Mouse (Mus musculus) small intestine, adult 2 months (tissue): ENCODE data around the gene Syt17. TPM values are rescaled to one million over a fixed set of nuclear protein-coding genes. Genes with fewer than 3 reads are reported as not detected.

Experiments used
- H3K27ac ChIP-seq: fragments of 200-500 bp; 2 replicates; pipeline ENCODE4 v1.5.1; 2012; ENCODE audit warnings: low read depth, low read length, control low read depth, inconsistent platforms; ENCODE audit not compliant: insufficient read depth
- H3K27me3 ChIP-seq: fragments of 200-500 bp; 2 replicates; pipeline ENCODE4 v1.6.1; 2012; ENCODE audit warnings: mild to moderate bottlenecking, moderate library complexity, low read length, inconsistent platforms; ENCODE audit not compliant: control insufficient read depth, insufficient read depth
- H3K36me3 ChIP-seq: fragments of 200-500 bp; 2 replicates; pipeline ENCODE4 v1.6.1; 2012; ENCODE audit warnings: mild to moderate bottlenecking, low read length, control low read depth, inconsistent platforms; ENCODE audit not compliant: control insufficient read depth, insufficient read depth
- H3K4me1 ChIP-seq: fragments of 200-500 bp; 2 replicates; pipeline ENCODE4 v1.6.1; 2012; ENCODE audit warnings: low read length, inconsistent platforms, mixed read lengths; ENCODE audit not compliant: control insufficient read depth, insufficient read depth, insufficient read length
- H3K4me3 ChIP-seq: fragments of 200-500 bp; 2 replicates; pipeline ENCODE4 v1.5.1; 2012; ENCODE audit warnings: low read depth, mild to moderate bottlenecking, control low read depth, inconsistent platforms, low read length, moderate library complexity
- CTCF ChIP-seq: fragments of 200-500 bp; IDR thresholded peaks from 2 replicates; pipeline ENCODE4 v1.5.1; 2012; ENCODE audit warnings: low read depth, mild to moderate bottlenecking, control low read depth, inconsistent platforms, low read length, moderate library complexity, mixed read lengths; ENCODE audit not compliant: insufficient replicate concordance, insufficient read length; ENCODE audit errors: extremely low read depth
- POLR2A ChIP-seq: fragments of 200-500 bp; IDR thresholded peaks from 2 replicates; pipeline ENCODE4 v1.6.1; 2012; ENCODE audit warnings: low read depth, mild to moderate bottlenecking, control low read depth, inconsistent platforms, low read length, moderate library complexity
- WGBS: fragments of 180-500 bp; shearing (Covaris S2); methylation state at CpG from one replicate; pipeline ENCODE4 v1.1.7; 2018; 5-methylcytosine and 5-hydroxymethylcytosine counted together
- polyA plus RNA-seq: library from polyadenylated mRNA; depleted of rRNA; stranded (reverse); fragments of >200 nt; gene quantifications from 2 replicates; pipeline ENCODE4 v1.2.3, GENCODE M21; 2012

Gene Syt17
- polyA plus RNA-seq, 1 experiment: 2.9 TPM

- Histone ChIP-seq H3K36me3 (no peaks in the 10 kb centered on the region), H3K4me1 (peaks cover 2% of the 10 kb centered on the region; the same call in 1 of the 2 replicates), H3K4me3 (no peak overlapping the region), H3K27me3 (no peaks in the 10 kb centered on the region), H3K27ac (no peak overlapping the region)
- no peak for TF ChIP-seq CTCF
- no peak for TF ChIP-seq POLR2A
- WGBS: 52% methylated on average over 2 of the region's 2 CpGs
Observed at GRCm38 (mm10) chr7:118369705-118370104, 78.3 kb downstream of the Syt17 start.

- WGBS: 88% methylated on average over 3 of the region's 3 CpGs
- no peak for TF ChIP-seq CTCF
Observed at GRCm38 (mm10) chr7:118365902-118366301, 82.1 kb downstream of the Syt17 start.

GRCm38 (mm10) chr7:118365251-118365650 is 82.8 kb downstream of the Syt17 start:
- TF ChIP-seq POLR2A (no peak), CTCF (no peak)
- H3K36me3 ChIP-seq: no peaks in the 10 kb centered on the region
- no peak overlapping the region for H3K27ac ChIP-seq
- H3K4me3 ChIP-seq: no peak overlapping the region
- H3K27me3 ChIP-seq: no peaks in the 10 kb centered on the region
- peaks cover 2% of the 10 kb centered on the region; the same call in 1 of the 2 replicates for H3K4me1 ChIP-seq
- WGBS: 50% methylated on average over 6 of the region's 6 CpGs

More at GRCm38 (mm10) chr7:118365902-118366301, 82.1 kb downstream of the Syt17 start:
- H3K4me1 ChIP-seq: peaks cover 2% of the 10 kb centered on the region; the same call in 1 of the 2 replicates
- no peak overlapping the region for H3K27ac ChIP-seq
- H3K4me3 ChIP-seq: no peak overlapping the region
- no peaks in the 10 kb centered on the region for H3K27me3 ChIP-seq
- no peaks in the 10 kb centered on the region for H3K36me3 ChIP-seq

GRCm38 (mm10) chr7:118364353-118365007 is 83.5 kb downstream of the Syt17 start:
- Histone ChIP-seq H3K36me3 (no peaks in the 10 kb centered on the region), H3K27ac (no peak overlapping the region), H3K4me1 (peaks cover 2% of the 10 kb centered on the region; the same call in 1 of the 2 replicates), H3K27me3 (no peaks in the 10 kb centered on the region), H3K4me3 (no peak overlapping the region)
- TF ChIP-seq CTCF (no peak), POLR2A (no peak)
- 47% methylated on average over 7 of the region's 7 CpGs for WGBS

GRCm38 (mm10) chr7:118363587-118364233 is 84.3 kb downstream of the Syt17 start:
- Histone ChIP-seq H3K4me1 (peaks cover 2% of the 10 kb centered on the region; the same call in 1 of the 2 replicates), H3K27me3 (no peaks in the 10 kb centered on the region), H3K36me3 (no peaks in the 10 kb centered on the region), H3K27ac (no peak overlapping the region), H3K4me3 (no peak overlapping the region)
- WGBS: 56% methylated on average over 6 of the region's 6 CpGs
- TF ChIP-seq POLR2A: no peak

GRCm38 (mm10) chr7:118362931-118363330 is 85.1 kb downstream of the Syt17 start:
- no peaks in the 10 kb centered on the region for H3K36me3 ChIP-seq
- H3K27ac ChIP-seq: no peak overlapping the region
- no peaks in the 10 kb centered on the region for H3K27me3 ChIP-seq
- TF ChIP-seq POLR2A (no peak), CTCF (no peak)
- peaks cover 2% of the 10 kb centered on the region; the same call in 1 of the 2 replicates for H3K4me1 ChIP-seq
- no peak overlapping the region for H3K4me3 ChIP-seq
- 84% methylated on average over 1 of the region's 1 CpGs for WGBS

- Histone ChIP-seq H3K27me3 (no peaks in the 10 kb centered on the region), H3K4me3 (no peak overlapping the region), H3K27ac (no peak overlapping the region), H3K4me1 (peaks cover 2% of the 10 kb centered on the region; the same call in 1 of the 2 replicates), H3K36me3 (no peaks in the 10 kb centered on the region)
- TF ChIP-seq CTCF (no peak), POLR2A (no peak)
- WGBS: 61% methylated on average over 3 of the region's 3 CpGs
Observed at GRCm38 (mm10) chr7:118362258-118362657, 85.8 kb downstream of the Syt17 start.
